Mouse (Mus musculus) ES-E14 (cell line): ENCODE measurements around the gene Nfkbil1. TPM values are rescaled to one million over a fixed set of nuclear protein-coding genes. Genes with fewer than 3 reads are reported as not detected.

Experiments used
- DNase-seq: peaks from one replicate; pipeline ENCODE4 v3.0.0-alpha.2; 2013; ENCODE audit warnings: low read depth, low spot score
- H3K27ac ChIP-seq: 2 replicates; pipeline ENCODE4 v1.5.1; 2012; ENCODE audit warnings: low read depth, mild to moderate bottlenecking, low read length, moderate library complexity, mixed read lengths; ENCODE audit not compliant: poor library complexity, insufficient read depth, severe bottlenecking
- H3K36me3 ChIP-seq: 2 replicates; pipeline ENCODE4 v1.6.1; 2012; ENCODE audit warnings: mild to moderate bottlenecking, low read length, moderate library complexity, mixed read lengths; ENCODE audit not compliant: control insufficient read depth, poor library complexity, insufficient read depth, severe bottlenecking
- H3K4me1 ChIP-seq, 2 experiments: fragments of 150-350 bp in 1 of 2; sonication (generic) in 1 of 2; 2 replicates each; pipeline ENCODE4 v1.6.1; 2012; ENCODE audit warnings: low read length in 2 of 2, mild to moderate bottlenecking in 1 of 2, mixed read lengths in 1 of 2; ENCODE audit not compliant: control insufficient read depth in 2 of 2, insufficient read depth in 2 of 2, poor library complexity in 1 of 2
- H3K4me3 ChIP-seq, 2 experiments: fragments of 150-350 bp in 1 of 2; sonication (generic) in 1 of 2; 2 replicates each; pipeline ENCODE4 v1.5.1; 2012; ENCODE audit warnings: low read length in 2 of 2, low read depth in 1 of 2, mild to moderate bottlenecking in 1 of 2, mixed read lengths in 1 of 2; ENCODE audit not compliant: insufficient read depth in 1 of 2, poor library complexity in 1 of 2, severe bottlenecking in 1 of 2
- H3K9ac ChIP-seq: 2 replicates; pipeline ENCODE4 v1.6.1; 2012; ENCODE audit warnings: low read depth, mild to moderate bottlenecking, low read length, mixed read lengths; ENCODE audit not compliant: poor library complexity, insufficient read depth, severe bottlenecking
- H3K9me3 ChIP-seq: fragments of 150-350 bp; sonication (generic); 2 replicates; pipeline ENCODE4 v1.6.1; 2012; ENCODE audit warnings: low read depth, mild to moderate bottlenecking, low read length; ENCODE audit not compliant: control insufficient read depth, insufficient read depth
- CHD2 ChIP-seq: IDR thresholded peaks from 2 replicates; pipeline ENCODE4 v1.6.1; 2014; ENCODE audit warnings: mild to moderate bottlenecking, low read depth, low read length, inconsistent platforms
- HCFC1 ChIP-seq: IDR thresholded peaks from 2 replicates; pipeline ENCODE4 v1.6.1; 2012; ENCODE audit warnings: low read length, inconsistent platforms, borderline replicate concordance; ENCODE audit not compliant: insufficient read depth
- MAFK ChIP-seq: IDR thresholded peaks from 2 replicates; pipeline ENCODE4 v1.6.1; 2014; ENCODE audit warnings: mild to moderate bottlenecking, low read depth, low read length, inconsistent platforms; ENCODE audit not compliant: insufficient read depth
- ZC3H11A ChIP-seq: IDR thresholded peaks from 2 replicates; pipeline ENCODE4 v1.6.1; 2012; ENCODE audit warnings: low read depth, mild to moderate bottlenecking, inconsistent platforms, low read length, borderline replicate concordance
- ZNF384 ChIP-seq: IDR thresholded peaks from 2 replicates; pipeline ENCODE4 v1.6.1; 2012; ENCODE audit warnings: low read depth, low read length, inconsistent platforms
- in situ Hi-C, 2 experiments: fragments of 600-800 bp; cut with MboI; formaldehyde crosslinking; loops; one replicate each; pipeline ENCODE4 v1.15.1; 2025; ENCODE audit warnings: low sequenced_read_pairs in 2 of 2, inconsistent platforms in 1 of 2; ENCODE audit not compliant: unreplicated experiment in 2 of 2
- total RNA-seq: library from RNA; depleted of rRNA; stranded (reverse); fragments of 300-350 nt; gene quantifications from 2 replicates; pipeline ENCODE4 v1.2.3, GENCODE M21; 2012

The Nfkbil1 gene
- total RNA-seq, 1 experiment = 6.1 TPM

GRCm38 (mm10) chr17:35200398-35200797, 35.2 kb downstream of the Nfkbil1 start:
- Histone ChIP-seq H3K27ac (no peak overlapping the region), H3K9me3 (no peaks in the 10 kb centered on the region), H3K4me1 (no peaks in the 10 kb centered on the region; a peak in 1 of 4 replicates), H3K36me3 (no peaks in the 10 kb centered on the region), H3K9ac (no peak overlapping the region), H3K4me3 (no peak overlapping the region)
- in situ Hi-C loops = no loop called here
- DNase-seq = no peak
- TF ChIP-seq CHD2 (no peak), ZC3H11A (no peak), MAFK (no peak), ZNF384 (no peak), HCFC1 (no peak)

GRCm38 (mm10) chr17:35198946-35199345, 36.6 kb downstream of the Nfkbil1 start:
- TF ChIP-seq HCFC1 = no peak
- no peak for TF ChIP-seq ZNF384
- TF ChIP-seq ZC3H11A = no peak
- no peak for TF ChIP-seq MAFK
- TF ChIP-seq CHD2 = no peak
- Histone ChIP-seq H3K9me3 (no peaks in the 10 kb centered on the region), H3K36me3 (no peaks in the 10 kb centered on the region), H3K4me1 (peaks cover 0 to under 1% of the 10 kb centered on the region in 2 experiments; a peak in 2 of 4 replicates), H3K4me3 (no peak overlapping the region), H3K27ac (no peak overlapping the region), H3K9ac (no peak overlapping the region)
- in situ Hi-C loops = no loop called here
- DNase-seq = no peak

- DNase-seq = no peak
- Histone ChIP-seq H3K4me1 (peaks cover 0 to 2% of the 10 kb centered on the region in 2 experiments; a peak in 2 of 4 replicates), H3K27ac (no peak overlapping the region), H3K9ac (no peak overlapping the region), H3K4me3 (no peak overlapping the region), H3K9me3 (no peaks in the 10 kb centered on the region), H3K36me3 (no peaks in the 10 kb centered on the region)
- in situ Hi-C loops = no loop called here
- no peak for TF ChIP-seq CHD2
Observed at GRCm38 (mm10) chr17:35198029-35198428, 37.6 kb downstream of the Nfkbil1 start.

- H3K4me1 ChIP-seq = peaks cover 0 to 2% of the 10 kb centered on the region in 2 experiments; a peak in 2 of 4 replicates
- no peaks in the 10 kb centered on the region for H3K9me3 ChIP-seq
- no peak overlapping the region for H3K4me3 ChIP-seq
- H3K27ac ChIP-seq = no peak overlapping the region
- H3K9ac ChIP-seq = no peak overlapping the region
- no peak for DNase-seq
- TF ChIP-seq MAFK (no peak), ZC3H11A (no peak), ZNF384 (no peak), CHD2 (no peak), HCFC1 (no peak)
- in situ Hi-C loops = no loop called here
- no peaks in the 10 kb centered on the region for H3K36me3 ChIP-seq
Observed at GRCm38 (mm10) chr17:35197126-35197525, 38.5 kb downstream of the Nfkbil1 start.

- H3K9me3 ChIP-seq = no peaks in the 10 kb centered on the region
Observed at GRCm38 (mm10) chr17:35196321-35196641, 39.3 kb downstream of the Nfkbil1 start.

More at GRCm38 (mm10) chr17:35196321-35196641, 39.3 kb downstream of the Nfkbil1 start:
- no peak overlapping the region for H3K9ac ChIP-seq
- H3K4me3 ChIP-seq = no peak overlapping the region
- H3K27ac ChIP-seq = no peak overlapping the region
- H3K4me1 ChIP-seq = peaks cover 0 to 2% of the 10 kb centered on the region in 2 experiments; a peak in 2 of 4 replicates
- in situ Hi-C loops = no loop called here
- no peak for TF ChIP-seq MAFK
- no peak for DNase-seq
- no peaks in the 10 kb centered on the region for H3K36me3 ChIP-seq
